Mouse (Mus musculus): ENCODE data around the gene Tspan5.

Gene Tspan5

DNA sequence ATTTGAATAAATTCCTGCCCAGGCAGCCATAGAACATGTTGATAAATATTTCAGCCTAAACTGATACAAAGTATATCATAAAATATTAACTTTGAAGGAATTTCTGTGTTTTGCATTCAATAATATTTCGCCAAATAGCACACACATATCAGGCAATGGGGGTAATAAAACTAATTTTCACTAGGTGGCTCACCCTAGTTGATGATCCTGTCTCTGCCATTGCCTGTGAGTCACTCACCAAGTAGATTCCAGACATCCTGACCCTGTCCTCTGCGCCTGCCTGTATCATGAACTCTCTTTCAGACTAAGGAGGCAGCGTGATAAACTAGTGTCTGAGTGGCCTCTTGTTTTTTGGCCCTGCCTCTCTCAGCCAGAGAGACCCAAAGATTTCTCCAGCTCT, 105.8 kb downstream of the Tspan5 start:
- no peak for DNase-seq (ENCODE audit: low read depth, low spot score)

- no peak for DNase-seq (ENCODE audit: low read depth, low spot score)
Observed at GRCm38 (mm10) chr3:138849755-138850301, 107.8 kb downstream of the Tspan5 start.

DNA sequence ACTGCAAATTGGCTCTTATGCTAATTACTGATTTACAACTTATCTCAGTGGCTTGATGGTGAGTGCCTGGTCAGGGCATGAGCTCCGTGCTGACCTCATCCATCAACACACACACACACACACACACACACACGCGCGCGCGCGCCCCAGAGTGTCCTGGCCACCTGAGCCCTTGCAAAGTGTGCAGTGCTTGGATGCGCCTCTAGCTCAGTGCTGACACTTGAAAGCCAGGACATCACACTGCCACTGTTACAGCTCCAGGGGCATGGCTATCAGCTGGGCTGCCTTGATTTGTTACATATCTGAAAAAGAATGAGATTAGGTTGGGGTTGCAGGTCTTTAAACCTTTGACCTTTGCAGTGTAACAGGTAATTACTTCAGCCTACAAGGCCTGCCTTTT, 109.9 kb downstream of the Tspan5 start:
- no peak for DNase-seq (ENCODE audit: low read depth, low spot score)

DNA sequence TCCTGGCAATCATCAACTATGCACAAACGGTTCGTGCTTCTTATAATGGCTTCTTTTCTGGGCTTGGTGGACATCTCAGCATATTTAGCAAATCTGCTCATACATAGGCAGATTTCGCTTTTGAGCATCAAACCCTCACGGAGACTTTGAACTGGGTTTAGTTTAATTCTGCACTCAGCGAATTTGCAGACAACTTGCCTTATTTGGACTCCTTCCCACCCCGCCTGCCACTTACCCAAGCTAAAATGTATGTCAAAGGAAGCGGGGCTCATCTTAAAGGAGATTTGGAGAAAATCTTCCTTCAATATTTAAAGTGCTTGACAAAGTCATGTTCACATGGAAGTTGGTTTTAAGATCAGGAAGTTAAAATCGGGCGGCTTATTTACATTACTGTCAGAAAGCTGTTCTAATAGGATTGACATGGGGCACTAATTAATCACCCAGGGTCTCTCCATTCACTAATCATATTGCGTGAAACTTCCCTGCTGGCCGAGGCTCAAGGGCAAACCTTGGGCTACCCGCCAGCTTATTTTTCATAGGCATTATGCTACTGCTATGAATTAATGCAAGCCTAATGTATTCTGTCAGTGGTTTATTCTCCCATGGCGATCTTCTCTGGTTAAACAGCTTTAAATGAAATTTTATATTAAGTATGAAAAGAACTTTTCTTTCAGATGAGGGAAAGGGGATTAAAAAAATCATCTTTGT, 111.1 kb downstream of the Tspan5 start:
- no peak for DNase-seq (ENCODE audit: low read depth, low spot score)

- no peak for DNase-seq (ENCODE audit: low read depth, low spot score)
Observed at GRCm38 (mm10) chr3:138853996-138854836, 112.2 kb downstream of the Tspan5 start.

GRCm38 (mm10) chr3:138855387-138855786, 113.4 kb downstream of the Tspan5 start:
- no peak for DNase-seq (ENCODE audit: low read depth, low spot score)

DNA sequence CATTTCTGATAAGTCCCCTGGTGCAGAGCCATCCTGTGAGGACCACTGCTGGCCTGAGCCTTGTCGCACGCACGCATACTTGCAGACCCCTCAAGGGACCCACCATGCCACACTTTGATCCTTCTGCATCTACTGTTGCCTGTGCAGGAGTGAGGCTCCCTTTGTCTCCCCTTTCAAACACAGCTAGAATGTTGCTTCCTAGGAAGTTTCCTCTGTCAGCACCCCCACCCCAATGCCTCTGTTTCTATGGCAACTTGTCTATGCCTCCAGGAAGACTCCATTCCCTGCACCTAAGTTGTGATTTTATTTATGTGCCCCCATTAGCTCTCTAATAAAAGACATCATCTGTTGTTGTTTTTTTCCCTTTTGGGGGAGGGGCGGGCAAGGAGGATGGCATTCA, 115.0 kb downstream of the Tspan5 start:
- DNase-seq (ENCODE audit: low read depth, low spot score), result peak; percentile 29

- no peak for DNase-seq (ENCODE audit: low read depth, low spot score)
Observed at GRCm38 (mm10) chr3:138857805-138858546, 116.0 kb downstream of the Tspan5 start.

GRCm38 (mm10) chr3:138858649-138859048, 116.7 kb downstream of the Tspan5 start:
- DNase-seq (ENCODE audit: low read depth, low spot score), result no peak

DNA sequence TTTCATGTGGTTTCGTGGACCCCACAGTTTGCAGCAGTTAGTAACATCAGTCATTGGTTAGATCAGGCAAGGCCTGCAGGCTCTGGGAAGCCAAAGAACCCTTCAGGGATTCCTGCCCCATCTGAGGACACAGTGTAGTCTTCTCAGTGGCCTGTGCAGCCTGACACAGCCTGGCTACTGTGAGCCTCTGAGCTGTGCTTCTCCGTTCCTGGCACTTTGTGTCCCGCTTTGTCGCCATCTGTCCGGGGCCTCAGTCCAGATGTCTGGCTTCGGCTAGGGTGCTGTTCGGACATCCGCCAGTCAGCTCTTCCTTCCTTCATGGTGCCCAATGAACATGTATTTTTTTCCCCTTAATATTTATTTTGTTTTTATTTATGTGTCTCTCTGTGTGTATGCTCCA, 117.2 kb downstream of the Tspan5 start:
- DNase-seq (ENCODE audit: low read depth, low spot score), result no peak

- no peak for DNase-seq (ENCODE audit: low read depth, low spot score)
Observed at GRCm38 (mm10) chr3:138859666-138860065, 117.7 kb downstream of the Tspan5 start.

GRCm38 (mm10) chr3:138860257-138860760, 118.3 kb downstream of the Tspan5 start:
- DNase-seq (ENCODE audit: low read depth, low spot score), result no peak

GRCm38 (mm10) chr3:138861032-138861431, 119.0 kb downstream of the Tspan5 start:
- DNase-seq (ENCODE audit: low read depth, low spot score), result no peak

GRCm38 (mm10) chr3:138861589-138861988, 119.6 kb downstream of the Tspan5 start:
- no peak for DNase-seq (ENCODE audit: low read depth, low spot score)

DNA sequence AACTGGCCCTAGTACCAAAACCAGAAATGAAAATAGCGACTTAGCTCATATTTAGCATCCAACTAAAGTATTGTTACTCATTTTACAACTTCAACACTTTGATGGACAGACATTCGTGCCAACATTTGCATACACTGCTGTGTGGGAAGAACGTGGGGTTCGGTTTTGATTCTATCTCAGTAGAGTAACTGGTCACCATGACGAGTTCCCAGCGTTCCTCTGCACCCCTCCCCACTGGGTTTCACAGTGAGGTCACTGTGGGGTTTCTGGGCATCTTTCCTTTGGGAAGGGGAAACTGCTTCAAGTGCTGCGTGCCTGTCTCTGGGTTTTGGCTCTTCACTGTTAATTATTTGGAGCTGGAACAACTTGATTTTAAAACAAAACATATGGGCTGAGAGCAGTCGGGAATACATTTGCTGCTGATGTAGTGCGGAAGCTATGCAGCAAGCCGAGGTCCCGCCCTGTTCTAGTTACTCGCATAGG, 122.2 kb downstream of the Tspan5 start:
- DNase-seq (ENCODE audit: low read depth, low spot score), result no peak

DNA sequence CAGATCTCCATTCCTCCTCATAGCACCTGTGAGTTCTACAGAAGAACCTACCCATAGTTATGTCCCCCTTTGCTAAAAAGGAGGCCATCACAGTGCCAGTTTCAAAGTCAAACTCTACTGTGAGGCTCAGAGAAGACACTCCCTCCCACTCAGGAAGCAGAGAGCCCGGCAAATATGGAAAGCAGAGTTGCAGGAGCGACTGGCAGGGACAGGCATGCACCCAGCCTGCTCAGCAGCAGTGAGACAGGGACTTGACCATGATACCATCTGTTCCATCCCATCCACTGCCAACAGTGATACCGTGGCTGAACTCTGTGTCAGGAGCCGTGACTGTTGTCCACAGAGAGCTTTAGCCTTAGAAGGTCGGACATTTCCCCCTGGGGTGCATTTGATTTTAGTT, 123.3 kb downstream of the Tspan5 start:
- DNase-seq (ENCODE audit: low read depth, low spot score), result no peak

DNA sequence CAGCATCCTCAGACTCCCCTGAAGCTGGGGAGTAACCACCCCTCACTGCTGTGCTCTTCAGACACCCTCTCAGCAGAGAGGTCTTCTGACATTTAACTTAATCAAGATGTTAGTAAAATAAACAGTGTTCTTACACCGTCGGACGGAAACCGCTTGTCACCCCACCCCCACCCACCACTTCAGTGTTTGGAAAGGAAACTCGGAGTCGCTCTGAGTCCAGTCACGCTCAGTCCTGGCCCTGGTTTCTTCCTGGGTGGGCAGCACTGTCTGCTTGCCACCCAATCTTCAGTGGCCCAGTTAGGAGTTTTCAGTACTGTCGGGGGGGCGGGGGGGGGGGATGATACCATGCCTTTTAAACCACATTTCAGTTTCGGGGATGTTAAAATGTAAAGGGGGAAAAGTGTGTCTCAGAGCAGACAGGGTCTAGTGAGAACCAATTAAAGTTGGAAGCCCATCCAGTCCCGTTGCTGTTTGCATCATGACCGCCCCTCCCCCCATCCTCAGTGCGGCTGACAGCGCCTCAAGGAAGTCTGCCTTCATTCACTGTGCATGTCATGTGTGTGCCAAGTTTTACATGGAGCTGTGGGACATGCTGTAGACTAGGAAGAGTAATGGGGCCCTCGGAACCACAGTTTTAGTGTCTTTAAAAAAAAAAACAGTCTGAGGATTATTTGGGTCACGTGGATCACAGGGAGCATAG, 125.3 kb downstream of the Tspan5 start:
- no peak for DNase-seq (ENCODE audit: low read depth, low spot score)

DNA sequence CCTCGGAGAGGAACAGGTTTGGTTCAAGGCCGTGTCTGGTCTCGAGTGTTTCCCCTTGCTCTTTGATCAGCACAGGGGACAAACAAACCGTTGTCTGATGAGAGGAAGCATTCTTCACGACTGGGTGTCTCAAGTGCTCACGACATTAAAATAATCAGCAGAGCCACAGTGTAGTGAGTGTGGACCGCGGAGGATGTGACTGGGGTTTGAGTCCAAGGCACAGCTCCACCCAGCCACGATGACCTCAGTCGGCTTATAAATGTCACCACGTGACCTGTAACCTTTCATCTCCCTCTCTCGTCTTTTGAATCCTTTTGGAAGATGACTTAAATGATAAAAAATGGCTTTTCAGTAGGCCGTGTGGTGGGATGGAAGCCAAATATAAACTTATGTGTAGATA, 126.4 kb downstream of the Tspan5 start:
- DNase-seq (ENCODE audit: low read depth, low spot score), result no peak

- DNase-seq (ENCODE audit: low read depth, low spot score), result no peak
Observed at GRCm38 (mm10) chr3:138875282-138875681, 133.3 kb downstream of the Tspan5 start.

DNA sequence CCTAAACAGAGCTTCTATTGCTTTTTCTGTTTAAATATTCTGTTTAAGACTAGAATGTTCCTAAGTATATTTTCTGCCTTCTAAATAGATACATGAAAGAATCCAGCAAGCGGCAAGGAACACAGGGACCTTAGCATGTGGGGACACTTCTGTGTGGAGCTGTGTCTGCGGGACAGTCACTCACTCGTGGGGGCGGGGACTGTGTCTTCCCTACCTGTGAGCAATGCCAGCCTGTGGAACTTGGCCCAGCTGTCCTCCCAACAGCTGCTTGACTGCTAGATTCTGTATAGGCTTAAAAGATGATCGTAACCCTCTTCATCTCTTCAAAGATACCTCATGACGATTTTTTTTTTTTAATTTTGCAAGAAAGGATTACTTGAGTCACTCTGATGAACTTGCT, 133.9 kb downstream of the Tspan5 start:
- DNase-seq (ENCODE audit: low read depth, low spot score), result no peak

- no peak for DNase-seq (ENCODE audit: low read depth, low spot score)
Observed at GRCm38 (mm10) chr3:138876418-138876817, 134.4 kb downstream of the Tspan5 start.

Data from R1 (cell line).